9 mouse cellular contexts compared by ENCODE assay signal in the genomic region with DNA sequence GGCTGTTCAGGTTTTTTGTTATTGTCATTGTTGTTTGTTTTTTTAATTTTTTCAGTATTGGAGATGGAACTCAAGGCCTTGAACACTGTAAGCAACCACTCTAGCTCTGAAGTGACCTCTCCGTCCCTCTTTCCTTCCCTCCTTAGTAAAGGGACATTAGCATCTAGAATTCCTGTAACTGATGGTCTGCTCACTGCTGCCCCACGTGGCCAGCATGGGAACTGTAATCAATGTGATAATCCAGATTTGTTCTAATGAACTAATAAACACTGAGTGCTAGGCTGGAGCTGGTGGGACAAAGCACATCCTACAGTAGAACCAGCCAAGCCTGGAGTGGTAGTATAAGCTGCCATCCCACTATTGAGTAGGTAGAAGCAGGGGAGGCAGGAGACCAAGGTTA. TPM values are rescaled to one million over a fixed set of nuclear protein-coding genes. Genes with fewer than 3 reads are reported as not detected.
A peak's percentile ranks its signal among the peaks of the same experiment; 100 is the strongest.
DNase-seq lines count a peak whose midpoint lies in the region; ATAC-seq lines count a peak whose summit lies in the region.
"Had no signal": no experiment of that assay in that cellular context is flagged by ENCODE, and none has a peak within 500 bp of the region (broad histone marks: within the 10 kb centered on the region; RNA-seq: fewer than 3 reads in every experiment).

No protein-coding gene starts in this region.

- no peaks in the 10 kb centered on the region for H3K36me3 ChIP-seq in heart, embryonic 10.5 days

- WGBS in heart, embryonic 10.5 days: 32% methylated on average over 2 of the region's 2 CpGs

- H3K27ac ChIP-seq in heart, embryonic 10.5 days: no peak overlapping the region

- H3K9me3 ChIP-seq in heart, embryonic 10.5 days: no peaks in the 10 kb centered on the region

- DNase-seq in heart, postnatal 4 days: peak; percentile 49
- DNase-seq in heart, embryonic 10.5 days (ENCODE audit: low spot score): no peak
- peak; percentile 49 for DNase-seq in spleen, adult 12 weeks (ENCODE audit: low spot score)
- DNase-seq in spleen, postnatal 36 days (ENCODE audit: low spot score in 2 of 2): no peak
- DNase-seq in naive thymus-derived CD4-positive, alpha-beta T cell, adult 2 months (ENCODE audit: low read depth): peak; percentile 71
- no peak for DNase-seq in urinary bladder, postnatal 4 days (ENCODE audit: low spot score in 2 of 2)
- no peak for DNase-seq in thymus, postnatal 25 days

- ATAC-seq in common myeloid progenitor, adult 5-6 weeks (replicated peaks; ENCODE audit: low read depth, poor library complexity, severe bottlenecking): 0 out of 2 replicates have a peak, but pooled peaks have one; percentile 28

- H3K4me1 ChIP-seq in heart, embryonic 10.5 days: peaks cover 8% of the 10 kb centered on the region; the same call in 1 of the 2 replicates

- peaks cover 17% of the 10 kb centered on the region; the same call in 1 of the 2 replicates for H3K27me3 ChIP-seq in heart, embryonic 10.5 days (ENCODE audit: insufficient read depth, poor library complexity, severe bottlenecking)

- H3K4me3 ChIP-seq in heart, embryonic 10.5 days: no peak overlapping the region
- H3K4me3 ChIP-seq: megakaryocyte, embryonic 14.5 days had no signal

RNA-seq across cellular contexts. Expression of a gene that starts 3.0 kb away (rescaled TPM):
- total RNA-seq in heart, postnatal 4 days (2021): 1 to 10 TPM in 1 of 2 experiments, under 1 TPM in 1; 0.71 to 1.6 TPM
- polyA plus RNA-seq in heart, embryonic 10.5 days (2016; fragmentation: Nextera tagmentation; extraction: Ambion mirVana): 62.3 and 67.2 TPM in 2 replicates
- total RNA-seq in common myeloid progenitor, adult 5-6 weeks (2017): 1.4 and 3.8 TPM in 2 replicates

RNA-seq across cellular contexts. Expression of a gene that starts 18.2 kb away (rescaled TPM):
- 10 to 100 TPM; 31.0 to 31.9 TPM for total RNA-seq in heart, postnatal 4 days (2021)
- 44.7 and 60.3 TPM in 2 replicates for polyA plus RNA-seq in heart, embryonic 10.5 days (2016; fragmentation: Nextera tagmentation; extraction: Ambion mirVana)
- 16.3 and 34.4 TPM in 2 replicates for total RNA-seq in common myeloid progenitor, adult 5-6 weeks (2017)

RNA-seq across cellular contexts. Expression of a gene that starts 21.5 kb away (rescaled TPM):
- 10 to 100 TPM; 60.1 to 63.4 TPM for total RNA-seq in heart, postnatal 4 days (2021)
- polyA plus RNA-seq in heart, embryonic 10.5 days (2016; fragmentation: Nextera tagmentation; extraction: Ambion mirVana): 149 and 176 TPM in 2 replicates
- total RNA-seq in common myeloid progenitor, adult 5-6 weeks (2017): 35.3 and 38.1 TPM in 2 replicates

RNA-seq across cellular contexts. Expression of a gene that starts 39.5 kb away (rescaled TPM):
- 10 to 100 TPM; 38.1 to 39.3 TPM for total RNA-seq in heart, postnatal 4 days (2021)
- polyA plus RNA-seq in heart, embryonic 10.5 days (2016; fragmentation: Nextera tagmentation; extraction: Ambion mirVana): 246 and 375 TPM in 2 replicates
- total RNA-seq in common myeloid progenitor, adult 5-6 weeks (2017): not detected in 2 replicates

RNA-seq across cellular contexts. Expression of a gene that starts 49.4 kb away (rescaled TPM):
- under 1 TPM; 0.14 to 0.18 TPM for total RNA-seq in heart, postnatal 4 days (2021)
- polyA plus RNA-seq in heart, embryonic 10.5 days (2016; fragmentation: Nextera tagmentation; extraction: Ambion mirVana): 0.11 TPM in 2 replicates
- total RNA-seq in common myeloid progenitor, adult 5-6 weeks (2017): not detected in 2 replicates

Comparison
In these comparisons a context has a peak if more than half of its experiments do, and no peak if none do; other contexts are left out.
1. DNase-seq: peak in heart, postnatal 4 days (single experiment), spleen, adult 12 weeks (single experiment) and naive thymus-derived CD4-positive, alpha-beta T cell, adult 2 months (single experiment); none in heart, embryonic 10.5 days (single experiment), spleen, postnatal 36 days (0 of 2), urinary bladder, postnatal 4 days (0 of 2) and thymus, postnatal 25 days (single experiment).